Mouse (Mus musculus): ENCODE data around the gene Dusp5. TPM values are rescaled to one million over a fixed set of nuclear protein-coding genes. Genes with fewer than 3 reads are reported as not detected.
"Not testable (repeated sequence)": the region's sequence is repeated elsewhere in the genome, so short reads cannot be mapped to it uniquely, and the experiment has no call there.

The Dusp5 gene
- polyA plus RNA-seq, 1 experiment from 2014 or later: 4.2 TPM

- H3K9me3 ChIP-seq (replicated peaks; ENCODE audit: control insufficient read depth, low read length): no peaks in the 10 kb centered on the region
- no peak overlapping the region for H3K4me2 ChIP-seq (ENCODE audit: low read depth, low read length)
- WGBS: 70% methylated on average over 4 of the region's 4 CpGs
Measured at GRCm38 (mm10) chr19:53575296-53576010, 46.5 kb downstream of the Dusp5 start.

GRCm38 (mm10) chr19:53576061-53576460, 47.2 kb downstream of the Dusp5 start:
- Histone ChIP-seq H3K9ac (replicated peaks; ENCODE audit: low read length) (no peak overlapping the region), H3K4me3 (ENCODE audit: low read depth, low read length) (no peak overlapping the region), H3K9me3 (replicated peaks; ENCODE audit: control insufficient read depth, low read length) (no peaks in the 10 kb centered on the region), H3K27ac (replicated peaks; ENCODE audit: low read depth, low read length) (no peak overlapping the region), H3K4me2 (ENCODE audit: low read depth, low read length) (no peak overlapping the region), H3K36me3 (replicated peaks; ENCODE audit: control insufficient read depth, insufficient read depth, low read depth, low read length) (no peaks in the 10 kb centered on the region), H3K27me3 (ENCODE audit: control insufficient read depth, insufficient read depth, low read length) (no peaks in the 10 kb centered on the region), H3K4me1 (ENCODE audit: control insufficient read depth, insufficient read depth, low read length) (no peaks in the 10 kb centered on the region)
- no peak for DNase-seq (ENCODE audit: low spot score)
- no peak for ATAC-seq (replicated peaks; ENCODE audit: insufficient number of reproducible peaks, low FRiP score, low TSS enrichment, low read depth)
- WGBS: 90% methylated on average over 7 of the region's 7 CpGs

More at GRCm38 (mm10) chr19:53575296-53576010, 46.5 kb downstream of the Dusp5 start:
- no peak overlapping the region for H3K9ac ChIP-seq (replicated peaks; ENCODE audit: low read length)
- no peaks in the 10 kb centered on the region for H3K36me3 ChIP-seq (replicated peaks; ENCODE audit: control insufficient read depth, insufficient read depth, low read depth, low read length)
- no peaks in the 10 kb centered on the region for H3K4me1 ChIP-seq (ENCODE audit: control insufficient read depth, insufficient read depth, low read length)
- H3K27me3 ChIP-seq (ENCODE audit: control insufficient read depth, insufficient read depth, low read length): no peaks in the 10 kb centered on the region
- no peak overlapping the region for H3K4me3 ChIP-seq (ENCODE audit: low read depth, low read length)
- DNase-seq (ENCODE audit: low spot score) (no peak), ATAC-seq (replicated peaks; ENCODE audit: insufficient number of reproducible peaks, low FRiP score, low TSS enrichment, low read depth) (no peak)
- no peak overlapping the region for H3K27ac ChIP-seq (replicated peaks; ENCODE audit: low read depth, low read length)

GRCm38 (mm10) chr19:53577025-53577800, 48.3 kb downstream of the Dusp5 start:
- H3K9me3 ChIP-seq (replicated peaks; ENCODE audit: control insufficient read depth, low read length): no peaks in the 10 kb centered on the region
- H3K9ac ChIP-seq (replicated peaks; ENCODE audit: low read length): no peak overlapping the region
- no peaks in the 10 kb centered on the region for H3K36me3 ChIP-seq (replicated peaks; ENCODE audit: control insufficient read depth, insufficient read depth, low read depth, low read length)
- no peak overlapping the region for H3K4me2 ChIP-seq (ENCODE audit: low read depth, low read length)
- no peak for DNase-seq (ENCODE audit: low spot score)
- H3K27ac ChIP-seq (replicated peaks; ENCODE audit: low read depth, low read length): no peak overlapping the region
- H3K27me3 ChIP-seq (ENCODE audit: control insufficient read depth, insufficient read depth, low read length): no peaks in the 10 kb centered on the region
- no peak overlapping the region for H3K4me3 ChIP-seq (ENCODE audit: low read depth, low read length)
- ATAC-seq (replicated peaks; ENCODE audit: insufficient number of reproducible peaks, low FRiP score, low TSS enrichment, low read depth): no peak
- H3K4me1 ChIP-seq (ENCODE audit: control insufficient read depth, insufficient read depth, low read length): no peaks in the 10 kb centered on the region
- 69% methylated on average over 11 of the region's 11 CpGs for WGBS

- Histone ChIP-seq H3K4me2 (ENCODE audit: low read depth, low read length) (no peak overlapping the region), H3K4me3 (ENCODE audit: low read depth, low read length) (no peak overlapping the region), H3K9me3 (replicated peaks; ENCODE audit: control insufficient read depth, low read length) (no peaks in the 10 kb centered on the region), H3K36me3 (replicated peaks; ENCODE audit: control insufficient read depth, insufficient read depth, low read depth, low read length) (no peaks in the 10 kb centered on the region), H3K27me3 (ENCODE audit: control insufficient read depth, insufficient read depth, low read length) (no peaks in the 10 kb centered on the region), H3K9ac (replicated peaks; ENCODE audit: low read length) (no peak overlapping the region), H3K4me1 (ENCODE audit: control insufficient read depth, insufficient read depth, low read length) (no peaks in the 10 kb centered on the region), H3K27ac (replicated peaks; ENCODE audit: low read depth, low read length) (no peak overlapping the region)
- peak; percentile 73; the same call in 1 of the 2 replicates for ATAC-seq (replicated peaks; ENCODE audit: insufficient number of reproducible peaks, low FRiP score, low TSS enrichment, low read depth)
- WGBS: 13% methylated on average over 8 of the region's 8 CpGs
- peak; percentile 89 for DNase-seq (ENCODE audit: low spot score)
Measured at GRCm38 (mm10) chr19:53578597-53579252, 49.8 kb downstream of the Dusp5 start.

GRCm38 (mm10) chr19:53580271-53580670, 51.4 kb downstream of the Dusp5 start:
- not testable (repeated sequence) for H3K36me3 ChIP-seq (replicated peaks; ENCODE audit: control insufficient read depth, insufficient read depth, low read depth, low read length); H3K27me3 ChIP-seq (ENCODE audit: control insufficient read depth, insufficient read depth, low read length); H3K27ac ChIP-seq (replicated peaks; ENCODE audit: low read depth, low read length); DNase-seq (ENCODE audit: low spot score); ATAC-seq (replicated peaks; ENCODE audit: insufficient number of reproducible peaks, low FRiP score, low TSS enrichment, low read depth); H3K9me3 ChIP-seq (replicated peaks; ENCODE audit: control insufficient read depth, low read length); H3K4me1 ChIP-seq (ENCODE audit: control insufficient read depth, insufficient read depth, low read length); H3K4me3 ChIP-seq (ENCODE audit: low read depth, low read length); H3K4me2 ChIP-seq (ENCODE audit: low read depth, low read length); H3K9ac ChIP-seq (replicated peaks; ENCODE audit: low read length)
- 85% methylated on average over 8 of the region's 8 CpGs for WGBS

GRCm38 (mm10) chr19:53587686-53588085, 58.8 kb downstream of the Dusp5 start:
- H3K36me3 ChIP-seq (replicated peaks; ENCODE audit: control insufficient read depth, insufficient read depth, low read depth, low read length); H3K4me2 ChIP-seq (ENCODE audit: low read depth, low read length); ATAC-seq (replicated peaks; ENCODE audit: insufficient number of reproducible peaks, low FRiP score, low TSS enrichment, low read depth); H3K27ac ChIP-seq (replicated peaks; ENCODE audit: low read depth, low read length); H3K9ac ChIP-seq (replicated peaks; ENCODE audit: low read length); DNase-seq (ENCODE audit: low spot score); H3K27me3 ChIP-seq (ENCODE audit: control insufficient read depth, insufficient read depth, low read length); H3K9me3 ChIP-seq (replicated peaks; ENCODE audit: control insufficient read depth, low read length); H3K4me3 ChIP-seq (ENCODE audit: low read depth, low read length); H3K4me1 ChIP-seq (ENCODE audit: control insufficient read depth, insufficient read depth, low read length): not testable (repeated sequence)
- WGBS: 85% methylated on average over 3 of the region's 3 CpGs

- not testable (repeated sequence) for H3K9ac ChIP-seq (replicated peaks; ENCODE audit: low read length)
- 96% methylated on average over 7 of the region's 7 CpGs for WGBS
Measured at GRCm38 (mm10) chr19:53588968-53589367, 60.1 kb downstream of the Dusp5 start, which contains the start of gene Nutf2-ps1. Gene Nutf2-ps1 (minus strand): TSS chr19:53589068.

More at GRCm38 (mm10) chr19:53588968-53589367, 60.1 kb downstream of the Dusp5 start, which contains the start of gene Nutf2-ps1:
- H3K36me3 ChIP-seq (replicated peaks; ENCODE audit: control insufficient read depth, insufficient read depth, low read depth, low read length); H3K4me1 ChIP-seq (ENCODE audit: control insufficient read depth, insufficient read depth, low read length); H3K4me3 ChIP-seq (ENCODE audit: low read depth, low read length); H3K27ac ChIP-seq (replicated peaks; ENCODE audit: low read depth, low read length); H3K9me3 ChIP-seq (replicated peaks; ENCODE audit: control insufficient read depth, low read length); DNase-seq (ENCODE audit: low spot score); H3K4me2 ChIP-seq (ENCODE audit: low read depth, low read length); H3K27me3 ChIP-seq (ENCODE audit: control insufficient read depth, insufficient read depth, low read length); ATAC-seq (replicated peaks; ENCODE audit: insufficient number of reproducible peaks, low FRiP score, low TSS enrichment, low read depth): not testable (repeated sequence)

Data from embryonic facial prominence, embryonic 11.5 days (tissue).